Mouse (Mus musculus): Measurements from ENCODE around the gene Masp1.

Gene Masp1

DNA sequence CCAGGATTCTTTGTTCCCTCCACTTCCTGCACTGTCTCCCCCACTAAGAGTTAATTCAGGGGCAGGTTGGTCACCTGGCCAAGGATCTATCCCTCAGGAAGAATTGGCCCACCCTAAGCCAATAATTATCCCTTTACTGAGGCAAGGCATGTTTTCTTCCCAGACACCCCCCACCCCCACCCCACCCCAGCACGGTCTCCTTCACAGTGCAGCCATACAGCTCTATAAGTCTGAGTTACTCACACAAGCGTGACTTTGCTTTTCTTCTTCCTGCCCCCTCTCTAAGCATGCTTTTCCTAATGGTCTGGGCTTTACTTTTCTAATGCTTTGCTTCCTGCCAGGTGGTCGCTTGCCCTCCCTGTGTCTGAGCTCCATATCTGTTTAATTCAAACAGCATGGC lies 118.7 kb downstream of the Masp1 start:
- no peak for DNase-seq (ENCODE audit: low read depth, low spot score)

DNA sequence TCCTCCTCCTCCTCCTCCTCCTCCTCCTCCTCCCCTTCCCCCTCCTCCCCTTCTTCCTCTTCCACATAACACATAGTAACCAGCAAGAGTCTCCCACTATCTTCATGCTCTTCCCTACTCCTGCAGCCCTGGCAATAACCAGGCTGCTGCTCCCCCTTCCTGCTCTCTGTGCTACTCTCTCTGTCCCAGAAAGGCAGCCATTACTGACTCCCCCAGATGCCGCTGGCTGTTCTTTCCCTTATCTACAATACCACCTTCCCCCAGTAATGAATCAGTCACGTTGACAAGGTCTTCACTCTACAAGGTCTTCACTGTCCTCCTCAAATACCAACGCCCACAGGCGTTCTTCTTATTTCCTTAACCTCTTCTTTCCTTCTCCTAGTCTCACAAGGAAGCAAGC lies 119.2 kb downstream of the Masp1 start:
- no peak for DNase-seq (ENCODE audit: low read depth, low spot score)

Data from forelimb bud, embryonic 11.5 days (tissue).